Mouse (Mus musculus) embryo, embryonic 11 days (tissue): ENCODE measurements around the gene Cfd.

Source experiments
- DNase-seq: peaks from one replicate; pipeline ENCODE4 v3.0.0-alpha.2; 2015

Cfd gene

DNA sequence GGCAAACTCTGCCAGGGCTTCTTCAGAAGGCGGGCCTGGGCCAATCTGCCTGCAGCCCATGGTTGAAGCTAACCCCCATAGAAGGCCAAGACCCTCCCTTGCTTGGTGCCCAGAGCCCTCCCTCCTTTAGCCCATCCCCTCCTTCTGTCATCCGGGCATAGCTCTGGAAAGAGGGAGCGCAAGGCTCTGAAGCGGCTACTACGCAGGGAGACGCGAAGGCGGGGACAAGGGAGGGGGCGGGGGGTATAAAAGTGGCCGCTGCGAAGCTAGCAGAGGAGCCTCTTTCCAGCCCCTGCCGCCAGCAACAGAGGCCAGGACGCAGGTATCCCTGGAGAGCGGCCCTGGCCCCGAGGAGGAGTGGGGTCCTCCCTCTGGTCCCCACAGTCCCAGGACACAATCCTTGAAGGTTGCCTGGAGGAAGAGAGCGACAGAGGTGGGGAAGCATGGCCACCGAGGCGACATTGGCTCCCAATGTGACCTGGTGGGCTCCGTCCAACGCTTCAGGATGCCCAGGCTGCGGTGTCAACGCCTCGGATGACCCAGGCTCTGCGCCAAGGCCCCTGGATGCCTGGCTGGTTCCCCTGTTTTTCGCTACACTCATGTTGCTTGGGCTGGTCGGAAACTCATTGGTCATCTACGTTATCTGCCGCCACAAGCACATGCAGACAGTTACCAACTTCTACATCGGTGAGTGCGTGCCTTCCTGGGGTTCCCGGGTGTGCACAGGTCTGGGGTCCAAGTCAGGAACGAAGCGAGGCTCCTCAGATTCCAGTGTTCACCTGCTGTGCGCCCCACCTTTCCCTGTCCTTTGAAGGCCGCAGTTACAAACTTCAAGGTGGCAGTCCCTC is 27.8 kb downstream of the Cfd start:
- no peak for DNase-seq

DNA sequence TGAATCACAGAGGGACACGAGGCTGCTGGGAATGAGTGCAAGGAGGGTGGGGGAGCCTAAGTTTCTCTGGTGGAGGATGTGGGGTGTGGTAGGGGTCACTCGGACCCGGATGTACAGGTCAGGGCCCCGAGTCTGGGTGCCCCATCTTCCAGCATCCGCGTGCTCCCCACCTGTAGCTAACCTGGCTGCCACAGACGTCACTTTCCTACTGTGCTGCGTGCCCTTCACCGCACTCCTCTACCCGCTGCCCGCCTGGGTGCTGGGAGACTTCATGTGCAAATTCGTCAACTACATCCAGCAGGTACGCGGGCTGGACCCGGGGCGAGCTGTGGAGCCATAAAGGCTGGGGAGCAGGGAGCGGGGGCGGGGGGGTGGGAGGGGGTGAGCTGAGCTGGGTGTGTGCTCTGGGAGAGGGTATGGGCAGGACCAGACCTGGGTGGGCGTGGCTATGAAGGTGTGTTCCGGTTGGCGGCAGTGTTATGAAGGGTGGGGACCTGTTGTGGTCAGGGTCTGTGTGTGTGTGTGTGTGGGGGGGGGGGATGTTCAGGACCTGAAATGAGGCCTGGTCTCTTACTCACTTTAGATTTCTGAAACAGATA is 28.7 kb downstream of the Cfd start:
- DNase-seq: no peak

DNA sequence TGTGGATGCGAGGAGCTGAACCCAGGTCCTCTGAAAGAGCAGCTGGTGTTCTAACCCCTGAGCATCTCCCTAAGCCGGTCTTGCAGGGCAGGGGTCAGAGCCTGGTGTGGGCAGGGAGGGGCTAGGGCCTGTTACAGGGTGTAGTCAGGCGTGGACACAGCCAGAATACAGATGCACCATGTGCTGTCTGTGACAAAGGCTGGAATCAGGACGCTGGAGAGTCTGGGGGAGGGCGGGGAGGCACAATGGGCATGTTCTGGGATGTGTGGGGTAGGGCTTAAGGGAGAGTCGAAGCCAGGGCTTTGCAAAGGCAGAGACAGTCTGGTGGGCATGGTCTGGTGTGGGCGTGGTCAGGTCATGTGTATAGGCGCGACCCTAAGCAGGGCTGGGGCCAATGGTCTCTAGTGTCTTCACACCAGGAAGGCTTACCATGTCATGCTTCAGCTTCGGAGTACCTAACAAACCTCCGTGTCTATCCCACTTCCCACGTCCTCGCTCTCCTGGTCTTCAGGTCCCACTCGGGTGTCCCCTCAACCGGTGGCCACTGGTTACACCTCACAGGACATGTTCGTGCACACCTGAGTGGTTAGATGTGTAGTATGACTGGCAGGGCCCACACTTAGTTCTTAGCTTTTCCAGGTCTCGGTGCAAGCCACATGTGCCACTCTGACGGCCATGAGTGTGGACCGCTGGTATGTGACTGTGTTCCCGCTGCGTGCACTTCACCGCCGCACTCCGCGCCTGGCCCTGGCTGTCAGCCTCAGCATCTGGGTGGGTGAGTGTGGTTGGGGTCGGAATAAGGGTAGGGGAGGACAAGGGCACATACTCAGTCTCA is 29.6 kb downstream of the Cfd start:
- no peak for DNase-seq

DNA sequence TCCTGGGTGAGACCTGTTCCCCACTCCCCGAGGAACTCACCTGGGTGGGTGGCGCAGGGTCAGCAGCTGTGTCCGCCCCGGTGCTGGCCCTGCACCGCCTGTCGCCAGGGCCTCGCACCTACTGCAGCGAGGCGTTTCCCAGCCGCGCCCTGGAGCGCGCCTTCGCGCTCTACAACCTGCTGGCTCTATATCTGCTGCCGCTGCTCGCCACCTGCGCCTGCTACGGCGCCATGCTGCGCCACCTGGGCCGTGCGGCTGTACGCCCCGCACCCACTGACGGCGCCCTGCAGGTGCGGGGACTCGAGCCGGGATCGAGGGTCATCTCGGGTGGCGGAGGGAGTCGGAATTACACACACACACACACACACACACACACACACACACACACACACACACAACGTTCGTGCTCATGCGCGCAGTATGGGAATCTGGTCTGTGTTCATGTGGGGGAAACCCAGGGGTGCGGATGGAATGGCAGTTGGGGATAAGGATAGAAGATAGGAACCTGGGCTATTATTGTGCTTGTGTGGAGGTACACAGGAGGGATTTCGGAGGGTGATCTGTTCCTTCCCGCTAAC is 30.4 kb downstream of the Cfd start, which contains the start of gene R3hdm4:
TSS of gene R3hdm4 (minus strand) at position 251 of the 578 bp plus-strand sequence.
- DNase-seq: no peak

DNA sequence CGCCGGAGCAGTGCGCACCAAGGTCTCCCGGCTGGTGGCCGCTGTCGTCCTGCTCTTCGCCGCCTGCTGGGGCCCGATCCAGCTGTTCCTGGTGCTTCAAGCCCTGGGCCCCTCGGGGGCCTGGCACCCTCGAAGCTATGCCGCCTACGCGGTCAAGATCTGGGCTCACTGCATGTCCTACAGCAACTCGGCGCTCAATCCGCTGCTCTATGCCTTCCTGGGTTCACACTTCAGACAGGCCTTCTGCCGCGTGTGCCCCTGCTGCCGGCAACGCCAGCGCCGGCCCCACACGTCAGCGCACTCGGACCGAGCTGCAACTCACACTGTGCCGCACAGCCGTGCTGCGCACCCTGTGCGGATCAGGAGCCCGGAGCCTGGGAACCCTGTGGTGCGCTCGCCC is 30.9 kb downstream of the Cfd start:
- DNase-seq: no peak

DNA sequence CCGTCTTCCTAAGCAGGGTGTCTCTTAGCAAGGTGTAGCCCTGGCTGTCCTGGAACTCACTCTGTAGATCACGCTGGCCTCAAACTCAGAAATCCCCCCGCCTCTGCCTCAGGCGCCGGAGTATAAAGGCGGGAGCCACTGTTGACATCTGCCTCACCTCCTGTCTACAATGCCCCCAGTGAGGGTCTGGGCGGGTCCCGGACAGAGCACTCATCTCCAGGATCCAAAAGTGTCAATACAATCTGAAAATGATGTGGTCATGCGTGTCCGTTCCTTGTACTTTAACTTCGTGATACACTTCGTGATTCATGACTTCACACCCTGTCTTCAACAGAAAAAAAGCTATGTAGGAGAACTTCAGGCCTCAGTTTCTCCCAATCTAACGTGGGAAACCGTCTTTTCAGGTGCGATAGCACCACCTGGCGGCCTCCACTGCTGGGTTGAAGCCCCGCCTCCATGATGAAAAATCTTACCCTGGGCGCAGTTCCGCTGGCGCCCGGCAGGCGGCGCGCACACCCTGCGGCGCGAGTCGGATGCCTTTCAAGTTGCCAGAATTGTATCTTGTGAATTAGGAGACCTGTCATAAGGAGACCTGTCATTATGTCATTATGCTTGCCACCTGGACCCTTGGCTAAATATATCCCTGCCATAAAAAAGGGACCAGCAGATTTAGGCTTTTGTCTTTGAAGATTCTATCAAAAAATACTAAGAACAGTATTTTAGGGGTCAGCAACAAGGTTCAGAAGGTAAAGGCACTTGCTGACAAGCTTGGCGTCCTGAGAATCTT is 34.5 kb downstream of the Cfd start:
- peak; percentile 91 for DNase-seq

DNA sequence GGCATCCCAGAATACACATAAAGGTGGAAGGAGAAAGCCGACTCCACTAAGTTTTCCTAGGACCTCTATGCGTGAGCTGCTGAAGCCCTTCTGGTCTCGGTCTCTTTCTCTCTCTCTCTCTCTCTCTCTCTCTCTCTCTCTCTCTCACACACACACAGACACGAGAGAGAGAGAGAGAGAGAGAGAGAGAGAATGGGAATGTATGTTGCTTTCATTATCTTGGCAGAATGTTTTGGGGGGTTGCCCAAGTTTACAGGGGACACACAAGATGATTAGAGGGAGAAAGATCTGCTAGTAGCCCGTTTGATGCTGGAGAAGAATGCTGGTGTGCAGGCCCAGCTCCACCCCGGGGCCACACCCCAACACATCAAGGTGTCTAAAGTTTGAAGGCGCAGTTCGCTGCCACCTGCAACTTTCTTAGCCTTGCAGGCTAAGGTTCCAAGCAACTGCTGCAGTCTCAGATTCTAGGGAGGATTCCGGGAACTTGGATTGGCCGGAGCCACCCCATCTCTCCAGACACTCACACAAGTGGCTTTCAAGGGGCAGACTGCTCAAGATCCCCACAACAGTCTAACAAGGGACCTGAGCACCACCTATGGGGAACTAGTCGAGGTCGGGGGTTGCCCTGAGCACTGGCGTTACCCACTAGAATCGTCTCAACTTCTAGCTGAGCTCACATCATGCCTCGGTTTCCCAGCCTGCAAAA is 35.3 kb downstream of the Cfd start:
- no peak for DNase-seq

DNA sequence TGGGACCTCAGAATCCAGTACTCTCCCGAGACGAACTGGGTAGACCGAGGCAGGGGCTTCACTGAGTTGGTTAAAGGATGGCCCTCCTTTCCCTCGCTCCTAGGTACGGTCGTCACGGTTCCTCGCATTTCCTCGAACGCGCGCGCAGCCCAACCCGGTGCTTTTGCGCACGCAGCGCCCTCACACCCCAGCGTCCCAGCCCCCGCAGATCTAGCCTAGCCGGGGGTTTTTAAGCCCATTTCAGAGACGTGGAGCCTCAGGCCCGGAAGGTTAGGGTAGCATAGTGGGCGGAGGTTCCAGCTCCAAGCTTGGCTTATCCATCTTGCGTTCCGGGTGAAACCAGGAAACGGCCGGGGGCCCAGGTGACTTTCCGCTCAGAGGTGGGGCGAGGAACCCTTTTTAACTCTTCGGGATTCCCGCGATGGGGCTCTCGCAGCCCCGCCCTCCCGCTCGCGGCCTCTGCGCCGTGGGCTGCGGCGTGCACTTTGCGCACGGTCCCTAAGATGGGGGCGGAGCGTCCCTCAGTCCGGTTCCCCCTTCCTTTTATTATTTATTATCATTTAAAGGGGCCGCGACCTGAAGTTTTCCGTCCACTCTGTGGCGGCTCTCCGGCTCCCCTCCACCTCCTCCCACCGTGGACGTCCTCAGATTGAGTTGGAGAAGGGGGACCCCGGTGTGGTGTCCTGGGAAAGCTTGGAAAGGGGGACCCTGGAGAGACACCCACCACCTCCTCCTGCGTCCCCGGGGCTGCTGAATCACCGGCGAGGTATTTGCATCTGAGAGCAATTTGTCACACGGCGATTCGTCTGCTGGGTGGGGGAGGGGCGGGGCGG is 36.1 kb downstream of the Cfd start, which contains the start of gene Arid3a:
TSS of gene Arid3a (plus strand) at position 553 of the 833 bp plus-strand sequence.
- peak; percentile 97 for DNase-seq

DNA sequence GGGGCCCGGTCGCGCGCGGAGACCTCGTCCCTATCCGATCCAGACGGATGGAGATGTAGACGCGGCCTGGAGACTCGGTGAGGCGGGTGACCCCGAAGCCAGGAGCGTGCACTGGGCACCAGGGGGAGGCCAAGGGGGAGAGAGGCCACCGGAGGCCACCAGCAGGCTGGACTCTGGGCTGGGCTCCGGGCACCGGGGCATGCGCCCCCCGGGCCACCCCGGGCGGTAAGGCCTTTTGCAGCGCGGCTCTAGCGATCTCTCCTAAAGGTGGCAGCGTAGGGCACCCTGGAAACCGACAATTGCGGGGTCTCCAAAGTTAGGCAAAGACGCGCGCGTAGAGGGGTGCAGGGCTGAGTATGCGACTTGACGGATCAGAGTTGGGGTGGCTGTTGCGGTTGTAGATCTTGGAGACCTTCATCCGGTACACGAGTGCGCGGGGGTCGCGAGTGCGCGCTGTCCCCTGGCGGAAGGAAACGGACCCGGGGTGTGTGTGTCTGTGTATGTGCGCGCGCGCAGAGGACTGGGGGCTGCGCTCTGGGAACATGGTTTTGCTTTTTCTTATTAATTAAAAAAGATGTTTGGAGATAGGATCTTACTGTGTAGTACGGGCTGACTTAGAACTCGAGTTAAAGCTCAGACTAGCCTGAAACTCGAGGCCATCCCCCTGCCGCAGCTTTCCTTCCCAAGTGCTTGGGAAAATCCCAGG is 36.8 kb downstream of the Cfd start:
- peak; percentile 80 for DNase-seq

DNA sequence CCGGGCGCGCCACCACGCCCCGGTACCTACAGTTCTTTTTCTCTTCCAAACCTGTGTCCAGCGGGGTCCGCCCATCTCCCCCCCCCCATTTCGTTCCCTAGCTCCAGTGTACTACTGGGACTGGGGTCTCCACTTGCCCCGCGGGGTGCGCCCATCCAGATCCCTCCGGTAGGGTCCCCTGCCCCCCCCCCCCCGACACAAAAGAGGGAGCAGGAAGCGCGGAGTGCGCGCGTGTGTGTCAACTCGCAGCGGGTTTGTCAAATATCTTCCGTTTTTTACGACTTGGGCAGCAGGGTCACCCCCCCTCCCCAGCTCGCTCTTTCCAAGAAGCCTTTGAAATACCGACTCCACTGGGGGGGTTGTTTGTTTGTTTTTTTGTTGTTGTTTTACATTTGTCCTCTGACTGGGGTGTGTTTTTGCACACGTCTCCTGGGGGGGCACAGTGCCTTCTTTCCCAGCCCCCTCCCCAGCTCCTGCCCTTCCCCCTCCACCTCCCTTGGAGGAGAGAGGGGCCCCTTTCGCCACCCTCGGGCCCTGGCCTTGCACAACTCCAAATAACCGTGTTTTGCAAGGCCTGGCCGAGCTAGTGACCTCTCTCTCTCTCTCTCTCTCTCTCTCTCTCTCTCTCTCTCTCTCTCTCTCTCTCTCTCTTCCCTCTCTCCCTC is 37.5 kb downstream of the Cfd start:
- DNase-seq: peak; percentile 75

DNA sequence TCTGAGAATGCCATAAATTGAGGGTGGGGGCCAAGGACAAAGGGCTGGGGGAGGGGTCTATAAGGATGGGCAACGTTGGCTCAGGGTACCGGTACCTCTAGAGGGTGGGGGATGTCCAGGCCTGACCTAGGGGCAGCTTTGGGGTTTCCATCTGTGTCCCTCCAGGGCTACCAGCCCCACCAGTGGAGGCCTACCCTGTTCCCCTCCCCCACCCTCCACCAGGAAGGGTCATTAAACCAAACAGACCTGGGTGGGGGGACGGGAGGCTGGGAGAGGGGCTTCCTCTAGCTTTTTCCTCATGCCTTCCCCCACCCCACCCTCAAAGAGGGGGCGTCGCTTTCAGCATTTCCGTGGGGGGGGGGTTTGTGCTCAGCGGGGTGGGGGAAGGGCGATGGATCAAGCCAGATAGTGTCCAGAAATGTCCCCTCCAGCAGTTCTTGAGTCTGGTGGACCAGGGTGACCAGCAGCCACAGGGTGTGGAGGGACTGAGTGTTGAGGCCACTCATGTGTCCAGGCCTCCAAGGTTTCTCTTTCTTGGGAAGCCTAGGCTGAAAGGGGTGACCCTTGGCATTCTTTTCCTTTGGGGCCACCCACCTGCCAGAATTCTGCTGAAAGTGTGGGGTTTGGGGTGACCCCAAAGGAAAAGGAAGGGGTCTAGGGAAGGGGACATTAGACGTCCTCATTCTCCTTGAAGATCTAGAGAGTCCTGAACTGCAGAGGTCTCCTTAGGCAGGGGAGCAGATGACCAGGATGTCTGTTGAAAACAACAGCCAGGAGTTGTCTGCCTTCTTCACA is 38.5 kb downstream of the Cfd start:
- DNase-seq: no peak

DNA sequence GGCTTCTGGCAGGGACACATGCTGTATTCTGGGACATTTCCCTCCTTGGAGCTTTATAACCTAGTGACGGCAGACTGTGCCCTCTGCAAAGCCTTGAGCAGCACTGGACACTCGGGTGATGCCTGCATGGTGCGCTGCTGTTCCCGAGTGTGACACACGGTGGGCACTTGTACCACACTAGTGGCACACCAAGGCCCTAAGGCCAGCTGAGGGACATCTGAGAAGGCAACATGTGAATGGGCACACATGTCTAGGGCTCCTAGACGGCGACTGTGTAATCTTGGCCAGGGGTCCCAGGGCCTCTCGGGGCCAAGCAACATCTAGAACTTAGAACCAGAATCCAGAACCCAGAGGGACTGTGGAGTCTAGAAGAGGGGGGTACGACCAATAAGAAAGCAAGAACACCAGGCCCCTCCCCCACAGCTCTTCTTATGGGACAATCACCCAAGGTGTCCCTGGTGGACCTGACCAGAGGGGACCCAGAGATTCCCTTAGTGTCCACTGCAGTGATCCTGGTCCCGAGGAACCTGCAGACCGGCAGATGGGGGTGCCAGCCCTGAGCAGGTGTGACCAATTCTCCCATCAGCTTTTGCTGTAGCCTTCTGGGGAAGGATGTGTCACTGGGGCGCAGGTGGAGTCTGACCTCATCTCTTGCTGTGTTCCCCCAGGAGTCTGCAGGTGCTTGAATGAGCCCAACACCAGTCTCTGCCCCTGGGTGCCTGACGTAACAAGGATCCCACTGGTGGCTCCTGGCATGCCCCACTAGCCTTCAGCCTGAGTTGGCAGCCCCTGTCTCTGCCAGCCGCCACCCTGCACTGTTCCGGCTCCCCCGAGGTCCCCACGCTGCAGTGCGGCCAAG is 39.5 kb downstream of the Cfd start:
- no peak for DNase-seq

DNA sequence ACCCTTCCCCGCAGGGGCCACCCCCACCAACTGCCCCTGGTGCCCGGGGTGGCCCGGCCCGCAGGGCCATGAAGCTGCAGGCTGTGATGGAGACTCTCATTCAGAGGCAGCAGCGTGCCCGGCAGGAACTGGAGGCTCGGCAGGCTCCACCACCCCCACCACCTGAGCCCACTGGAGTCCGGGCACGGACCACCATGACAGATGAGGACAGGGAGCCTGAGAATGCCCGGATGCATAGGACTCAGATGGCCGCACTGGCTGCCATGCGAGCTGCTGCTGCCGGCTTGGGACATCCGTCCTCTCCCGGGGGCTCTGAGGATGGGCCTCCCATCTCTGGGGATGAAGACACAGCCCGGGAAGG is 40.2 kb downstream of the Cfd start:
- no peak for DNase-seq

DNA sequence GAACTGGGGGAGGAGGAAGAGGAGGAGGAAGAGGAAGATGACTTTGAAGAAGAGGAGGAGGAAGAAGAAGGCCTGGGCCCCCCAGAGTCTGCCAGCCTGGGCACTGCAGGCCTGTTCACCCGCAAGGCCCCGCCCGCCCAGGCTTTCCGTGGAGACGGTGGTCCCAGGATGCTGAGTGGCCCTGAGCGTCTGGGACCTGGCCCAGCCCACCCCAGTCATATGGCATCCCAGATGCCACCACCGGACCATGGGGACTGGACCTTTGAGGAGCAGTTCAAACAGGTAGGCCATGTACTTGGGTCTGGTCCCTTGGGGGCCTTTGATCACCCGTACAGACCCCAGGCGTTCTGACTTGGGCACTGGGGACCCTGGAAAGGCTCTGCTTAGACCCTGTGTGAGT is 41.1 kb downstream of the Cfd start:
- no peak for DNase-seq

DNA sequence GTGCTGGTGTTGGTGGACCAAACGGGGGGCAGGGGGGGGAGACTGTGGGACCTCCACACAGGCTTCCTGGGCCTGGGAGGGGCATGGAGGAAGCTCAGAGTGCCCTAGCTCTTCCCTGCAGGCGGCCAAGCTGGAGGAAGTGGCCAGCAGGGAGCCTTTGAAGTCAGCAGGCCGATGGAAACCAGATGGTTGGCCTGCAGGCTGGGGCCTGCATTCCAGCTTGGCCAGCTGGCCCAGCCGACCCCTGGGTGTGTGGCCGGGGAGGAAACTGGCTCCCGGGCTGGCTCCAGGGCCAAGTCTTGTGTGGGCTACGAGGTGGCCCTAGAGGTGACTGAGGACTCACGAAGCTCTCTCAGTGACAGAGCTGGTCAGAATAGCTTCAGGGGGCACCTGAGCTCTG is 42.1 kb downstream of the Cfd start:
- peak; percentile 82 for DNase-seq

DNA sequence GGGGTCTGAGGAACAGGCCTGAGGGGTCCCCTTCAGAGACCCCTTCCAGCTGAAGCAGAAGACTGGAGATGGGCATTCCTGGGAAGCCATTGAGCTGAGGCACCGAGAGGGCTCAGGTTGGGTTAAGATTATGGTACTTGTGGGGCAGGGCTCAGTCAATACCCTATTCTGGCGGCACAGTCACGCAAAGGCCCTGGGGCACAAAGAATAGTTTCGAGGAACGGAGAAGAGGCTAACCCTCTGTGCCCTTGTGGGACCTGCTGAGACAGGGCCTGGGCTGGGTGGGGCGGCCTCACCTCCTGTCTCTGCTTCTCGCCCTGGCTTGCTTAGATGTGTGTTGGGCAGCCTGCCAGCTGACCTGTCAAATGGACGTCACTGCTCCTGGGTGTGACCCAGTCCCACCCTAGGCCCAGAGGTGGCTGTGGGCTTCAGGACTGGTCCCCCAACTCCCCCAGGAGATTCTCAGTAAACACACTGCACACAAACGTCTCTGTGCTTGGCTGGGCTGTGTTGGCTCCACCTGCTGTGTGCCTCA is 42.6 kb downstream of the Cfd start:
- no peak for DNase-seq

DNA sequence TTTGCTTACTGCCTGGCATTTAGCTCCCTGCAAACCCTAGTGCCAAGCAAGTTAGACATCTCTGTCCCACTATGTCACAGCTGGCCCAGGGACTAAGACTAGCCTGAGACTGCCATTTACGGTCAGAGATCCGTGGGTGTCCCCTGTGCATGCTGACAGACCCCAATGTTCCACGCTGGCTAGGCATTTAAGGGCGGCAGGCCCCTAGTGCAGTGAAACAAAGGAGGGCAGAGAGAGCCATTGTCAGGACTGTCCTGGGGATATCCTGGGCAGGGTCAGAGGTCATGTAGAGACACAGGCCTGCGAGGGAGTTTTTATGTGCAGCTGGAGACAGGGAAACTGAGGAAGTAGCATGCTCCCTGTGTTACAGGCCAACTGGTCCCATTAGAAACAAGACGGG is 43.2 kb downstream of the Cfd start:
- DNase-seq: no peak
